Mouse (Mus musculus) liver, postnatal 0 days (tissue): ENCODE data around the gene Ppp1r9b. TPM values are rescaled to one million over a fixed set of nuclear protein-coding genes. Genes with fewer than 3 reads are reported as not detected.

ENCODE experiments used
- ATAC-seq: fragments of 200-750 bp; cut with Nextera tagmentation; 2 replicates; pipeline ENCODE4 v1.8.0; 2017; ENCODE audit warnings: mild to moderate bottlenecking, moderate library complexity
- DNase-seq: peaks from one replicate; pipeline ENCODE4 v3.0.0-alpha.2; 2016
- H3K27ac ChIP-seq: fragments of 300-500 bp; sonication (generic); 2 replicates; pipeline ENCODE4 v1.5.1; 2014; ENCODE audit warnings: antibody characterized with exemption, moderate library complexity, mild to moderate bottlenecking, low read depth
- H3K27me3 ChIP-seq: fragments of 300-500 bp; sonication (generic); 2 replicates; pipeline ENCODE4 v1.6.1; 2014; ENCODE audit warnings: low read length, control low read depth, mixed read lengths; ENCODE audit not compliant: insufficient read depth
- H3K36me3 ChIP-seq: fragments of 300-500 bp; sonication (generic); replicated peaks from 2 replicates; pipeline ENCODE4 v1.6.1; 2014; ENCODE audit warnings: mild to moderate bottlenecking, control low read depth, low read length, moderate library complexity, mixed read lengths; ENCODE audit not compliant: insufficient read depth
- H3K4me1 ChIP-seq: fragments of 300-500 bp; sonication (generic); 2 replicates; pipeline ENCODE4 v1.6.1; 2014; ENCODE audit warnings: antibody characterized with exemption, mild to moderate bottlenecking, control low read depth; ENCODE audit not compliant: insufficient read depth
- H3K4me2 ChIP-seq: fragments of 300-500 bp; sonication (generic); 2 replicates; pipeline ENCODE4 v1.6.1; 2014; ENCODE audit warnings: low read depth, mild to moderate bottlenecking, low read length, moderate library complexity, mixed read lengths
- H3K4me3 ChIP-seq: fragments of 300-500 bp; sonication (generic); 2 replicates; pipeline ENCODE4 v1.5.1; 2014; ENCODE audit warnings: low read depth, low read length
- H3K9ac ChIP-seq: fragments of 300-500 bp; sonication (generic); replicated peaks from 2 replicates; pipeline ENCODE4 v1.6.1; 2014; ENCODE audit warnings: mild to moderate bottlenecking, moderate library complexity
- H3K9me3 ChIP-seq: fragments of 300-500 bp; sonication (generic); 2 replicates; pipeline ENCODE4 v1.6.1; 2016; ENCODE audit warnings: mild to moderate bottlenecking, control low read depth, low read length, mixed read lengths
- CTCF ChIP-seq: sonication (generic); IDR thresholded peaks from 2 replicates; pipeline ENCODE4 v1.5.1; 2016; ENCODE audit warnings: antibody characterized with exemption, low read depth
- EP300 ChIP-seq: IDR thresholded peaks from 2 replicates; pipeline ENCODE4 v1.6.1; 2016; ENCODE audit warnings: antibody characterized with exemption, low read depth, mild to moderate bottlenecking
- WGBS: fragments of 180-500 bp; shearing (Covaris S2); extraction: QIAGEN DNeasy Blood & Tissue Kit; methylation state at CpG from one replicate; pipeline ENCODE4 v1.1.7; 2014; ENCODE audit not compliant: insufficient replicate concordance; 5-methylcytosine and 5-hydroxymethylcytosine counted together
- polyA plus RNA-seq: library from polyadenylated mRNA; unstranded; fragments of >200 nt; fragmentation: Nextera tagmentation; extraction: Ambion mirVana; gene quantifications from 2 replicates; pipeline ENCODE4 v1.2.1, GENCODE M21; 2015

Gene Ppp1r9b
- polyA plus RNA-seq, 1 experiment from 2014 or later, result 6.1 TPM

DNA sequence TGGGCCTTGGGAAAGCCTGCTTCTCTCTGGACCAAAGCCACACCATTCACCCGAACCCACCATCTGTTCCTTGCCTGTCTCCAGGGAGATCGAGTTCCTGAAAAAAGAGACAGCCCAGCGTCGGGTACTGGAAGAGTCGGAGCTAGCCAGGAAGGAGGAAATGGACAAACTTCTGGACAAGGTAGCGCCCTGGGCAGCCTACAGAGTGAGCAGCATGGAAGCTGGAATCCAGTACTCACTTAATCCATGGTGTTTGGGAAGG lies 14.0 kb downstream of the Ppp1r9b start:
- H3K9ac ChIP-seq, result no peak overlapping the region
- no peak for TF ChIP-seq CTCF
- no peak for TF ChIP-seq EP300
- peaks cover 16% of the 10 kb centered on the region for H3K27me3 ChIP-seq
- no peak overlapping the region for H3K4me3 ChIP-seq
- H3K4me2 ChIP-seq, result no peak overlapping the region
- peaks cover 32% of the 10 kb centered on the region for H3K36me3 ChIP-seq
- H3K4me1 ChIP-seq, result peaks cover 43% of the 10 kb centered on the region
- 81% methylated on average over 6 of the region's 6 CpGs for WGBS
- H3K27ac ChIP-seq, result peak overlapping the region; percentile 29; the same call in 1 of the 2 replicates
- H3K9me3 ChIP-seq, result no peaks in the 10 kb centered on the region
- no peak for ATAC-seq
- no peak for DNase-seq

DNA sequence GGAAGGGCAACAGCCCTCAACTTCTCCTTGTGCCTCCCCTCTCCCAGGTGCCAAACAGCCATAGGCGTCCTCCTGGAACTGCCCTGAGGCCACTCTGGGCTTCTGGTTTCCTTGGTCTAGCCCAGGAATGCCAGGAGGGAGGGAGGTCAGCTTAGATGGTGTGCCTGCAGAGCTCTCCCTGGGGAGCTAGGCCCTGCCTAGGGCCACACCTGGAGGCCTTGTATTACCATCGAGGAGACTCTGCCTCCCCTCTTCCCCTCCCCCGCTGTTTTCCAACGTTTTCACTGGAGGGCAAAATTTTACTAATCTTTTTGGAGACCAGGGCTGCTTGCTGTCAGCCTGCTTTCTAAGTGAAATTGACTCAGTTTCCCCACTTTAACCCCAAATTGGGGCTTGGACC lies 15.2 kb downstream of the Ppp1r9b start:
- Histone ChIP-seq H3K4me2 (peak overlapping the region; percentile 88), H3K9me3 (no peaks in the 10 kb centered on the region), H3K27me3 (peaks cover 25% of the 10 kb centered on the region), H3K9ac (0 out of 2 replicates have a peak overlapping the region, but pooled peaks have one; percentile 57), H3K27ac (no peak overlapping the region), H3K4me3 (0 out of 2 replicates have a peak overlapping the region, but pooled peaks have one; percentile 49), H3K4me1 (peaks cover 32% of the 10 kb centered on the region), H3K36me3 (peaks cover 25% of the 10 kb centered on the region)
- ATAC-seq (no peak), DNase-seq (no peak)
- no peak for TF ChIP-seq CTCF
- TF ChIP-seq EP300, result no peak
- 49% methylated on average over 4 of the region's 4 CpGs for WGBS

DNA sequence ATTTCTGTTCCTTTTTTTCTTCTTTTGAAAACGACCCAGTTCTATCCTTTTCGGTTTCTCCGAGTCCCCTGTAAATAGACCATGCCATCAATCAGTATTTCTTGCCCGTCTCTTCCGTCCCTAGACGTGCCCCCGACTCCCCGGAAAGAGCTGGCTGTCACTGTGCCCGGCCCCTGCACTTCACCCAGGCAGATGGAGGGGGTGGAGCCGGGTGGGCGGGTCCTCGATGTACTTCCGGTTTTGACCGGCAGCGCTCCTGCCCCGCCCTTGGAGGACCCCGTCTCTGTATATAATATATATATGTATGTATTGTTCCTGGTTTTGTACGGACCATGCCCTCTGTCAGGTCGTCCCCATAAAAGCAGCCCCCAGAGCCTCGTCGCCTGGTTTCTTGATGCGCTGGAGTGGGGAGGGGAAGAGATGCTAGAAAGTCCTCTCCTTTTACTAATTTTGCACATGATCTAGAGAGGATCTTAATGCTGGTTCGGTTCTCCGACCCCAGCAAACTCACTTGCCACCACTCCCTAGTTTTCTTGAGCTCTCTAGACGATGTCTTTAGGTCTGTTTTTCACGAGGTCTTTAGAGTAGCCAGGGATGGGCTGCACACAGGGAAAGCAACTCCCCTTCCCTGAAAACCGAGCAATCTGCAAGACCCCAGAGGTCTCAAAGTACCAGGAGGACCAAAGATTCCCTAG lies 15.8 kb downstream of the Ppp1r9b start:
- ATAC-seq, result peak; percentile 22; the same call in 1 of the 2 replicates

DNA sequence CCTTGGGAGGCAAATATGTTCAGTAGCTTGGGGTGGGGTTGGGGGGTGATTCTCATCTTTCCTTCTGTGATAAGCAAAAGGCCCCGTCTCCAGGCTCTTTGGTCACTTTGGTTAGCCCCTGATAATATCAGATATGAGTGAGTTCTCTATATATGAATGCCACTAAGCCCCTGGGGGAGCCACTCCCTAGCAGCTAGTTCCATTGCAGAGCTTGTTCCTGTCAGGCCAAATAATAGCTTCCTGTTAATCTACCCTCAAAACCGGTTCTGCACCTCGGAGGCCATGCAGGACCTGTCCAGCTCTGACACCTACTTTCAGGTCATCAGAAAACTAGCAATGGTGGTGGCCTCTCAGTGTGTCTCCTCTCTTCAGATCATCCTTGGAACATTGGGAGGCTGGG lies 16.6 kb downstream of the Ppp1r9b start:
- Histone ChIP-seq H3K27ac (peak overlapping the region; percentile 48; the same call in 1 of the 2 replicates), H3K36me3 (peaks cover 13% of the 10 kb centered on the region), H3K4me2 (peak overlapping the region; percentile 88), H3K4me1 (peaks cover 31% of the 10 kb centered on the region), H3K4me3 (no peak overlapping the region), H3K9ac (no peak overlapping the region), H3K9me3 (no peaks in the 10 kb centered on the region), H3K27me3 (peaks cover 30% of the 10 kb centered on the region)
- no peak for TF ChIP-seq EP300
- TF ChIP-seq CTCF, result no peak
- ATAC-seq (no peak), DNase-seq (no peak)
- WGBS, result 23% methylated on average over 3 of the region's 3 CpGs

More for the DNA sequence above, 15.8 kb downstream of the Ppp1r9b start:
- no peak for TF ChIP-seq EP300
- no peak for TF ChIP-seq CTCF
- H3K4me3 ChIP-seq, result peak overlapping the region; percentile 49
- H3K9me3 ChIP-seq, result no peaks in the 10 kb centered on the region
- DNase-seq, result peak; percentile 91
- peaks cover 30% of the 10 kb centered on the region for H3K27me3 ChIP-seq
- peak overlapping the region; percentile 48 for H3K27ac ChIP-seq
- H3K4me1 ChIP-seq, result peaks cover 31% of the 10 kb centered on the region
- H3K36me3 ChIP-seq, result peaks cover 21% of the 10 kb centered on the region
- H3K4me2 ChIP-seq, result peak overlapping the region; percentile 88
- peak overlapping the region; percentile 57 for H3K9ac ChIP-seq
- WGBS, result 2% methylated on average over 27 of the region's 27 CpGs

DNA sequence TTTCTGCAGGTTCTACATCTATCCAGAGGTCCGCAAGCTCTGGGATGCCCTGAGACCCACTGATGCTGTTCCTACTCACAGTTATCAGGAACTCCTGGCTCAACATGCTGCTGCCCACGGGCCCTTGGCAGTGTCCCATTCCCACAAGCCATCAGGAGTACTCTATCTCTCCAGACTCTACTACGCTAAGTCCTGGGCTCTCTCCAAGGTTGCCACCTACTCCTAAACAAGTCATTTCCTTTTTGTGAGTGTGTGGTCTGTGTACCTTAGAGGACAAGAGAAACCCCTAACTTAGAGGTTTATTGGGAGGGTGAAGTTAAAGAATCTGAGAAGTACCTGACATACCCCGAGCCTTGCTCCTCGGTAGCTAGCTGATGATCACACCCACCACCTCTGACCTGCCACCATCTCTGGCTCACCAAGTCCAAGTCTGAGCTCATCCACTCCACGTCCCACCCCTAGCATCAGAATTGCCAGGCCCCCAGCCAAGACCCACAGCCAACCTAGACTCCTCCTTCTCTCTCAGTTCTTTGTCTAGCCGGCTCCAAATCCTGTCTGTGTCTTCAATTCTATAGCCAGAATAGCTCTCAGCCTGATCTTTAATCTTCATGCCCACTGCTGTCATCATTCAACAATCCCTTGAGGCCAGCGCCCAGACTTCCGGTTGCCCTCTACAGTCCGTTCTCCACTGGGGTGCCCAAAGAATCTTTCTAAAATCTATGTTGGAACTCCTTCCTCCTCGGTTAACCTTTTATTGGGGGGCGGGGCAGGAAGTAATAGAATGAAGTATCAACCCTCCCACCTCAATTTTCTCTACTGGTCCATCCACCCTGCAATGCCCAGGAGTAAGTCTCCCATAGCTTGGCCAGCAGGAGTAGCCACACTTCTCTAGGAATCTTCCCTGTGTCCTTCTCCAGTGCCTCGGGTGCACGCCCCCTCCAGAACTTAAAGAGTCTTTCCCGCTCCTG lies 18.1 kb downstream of the Ppp1r9b start:
- WGBS, result 33% methylated on average over 15 of the region's 15 CpGs
- Histone ChIP-seq H3K27me3 (peaks cover 34% of the 10 kb centered on the region), H3K27ac (peak overlapping the region; percentile 99), H3K4me3 (peak overlapping the region; percentile 78), H3K36me3 (peaks cover 7% of the 10 kb centered on the region), H3K9me3 (no peaks in the 10 kb centered on the region), H3K9ac (peak overlapping the region; percentile 95), H3K4me2 (peak overlapping the region; percentile 75), H3K4me1 (peaks cover 36% of the 10 kb centered on the region)
- TF ChIP-seq CTCF (no peak), EP300 (no peak)
- DNase-seq (no peak), ATAC-seq (no peak)

DNA sequence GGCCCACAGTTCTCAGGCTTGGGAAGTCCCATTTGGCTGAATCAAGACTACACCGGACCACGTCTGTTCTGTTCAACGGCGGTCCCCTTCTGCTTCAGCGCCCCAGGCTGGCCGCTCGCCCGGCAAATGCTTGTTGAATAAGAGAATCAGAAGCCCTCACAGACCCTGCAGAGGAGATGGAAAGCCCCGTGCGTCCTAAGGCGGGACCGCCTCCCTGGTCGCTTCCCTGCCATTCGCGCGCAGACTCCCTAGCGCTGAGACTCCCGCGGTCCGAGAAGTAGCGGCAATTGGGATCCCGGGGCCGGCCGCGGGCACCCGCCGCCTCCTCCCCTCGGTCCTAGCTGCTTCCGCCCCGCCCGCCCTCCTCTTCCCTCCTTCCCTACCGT lies 18.8 kb downstream of the Ppp1r9b start, which contains the start of gene Samd14:
Samd14 (plus strand) TSS at position 251 of the 386 bp plus-strand sequence.
- Histone ChIP-seq H3K4me1 (peaks cover 38% of the 10 kb centered on the region), H3K27ac (peak within 1 kb of the TSS; percentile 99), H3K4me3 (peak within 1 kb of the TSS; percentile 78), H3K4me2 (peak within 1 kb of the TSS; percentile 75), H3K27me3 (peaks cover 34% of the 10 kb centered on the region), H3K9me3 (no peaks in the 10 kb centered on the region), H3K36me3 (peaks cover 7% of the 10 kb centered on the region), H3K9ac (peak within 1 kb of the TSS; percentile 95)
- WGBS, result 0% methylated on average over 28 of the region's 32 CpGs
- ATAC-seq, result peak; percentile 18
- TF ChIP-seq EP300, result no peak
- no peak for TF ChIP-seq CTCF
- DNase-seq, result peak; percentile 75
